Mouse (Mus musculus) natural killer cell, adult 2 months (primary cell): Measurements from ENCODE around the gene Cryba2.

Source experiments
- DNase-seq, 2 experiments: peaks; one replicate each; pipeline ENCODE4 v3.0.0; 2022; ENCODE audit warnings: low spot score in 2 of 2

The Cryba2 gene

DNA sequence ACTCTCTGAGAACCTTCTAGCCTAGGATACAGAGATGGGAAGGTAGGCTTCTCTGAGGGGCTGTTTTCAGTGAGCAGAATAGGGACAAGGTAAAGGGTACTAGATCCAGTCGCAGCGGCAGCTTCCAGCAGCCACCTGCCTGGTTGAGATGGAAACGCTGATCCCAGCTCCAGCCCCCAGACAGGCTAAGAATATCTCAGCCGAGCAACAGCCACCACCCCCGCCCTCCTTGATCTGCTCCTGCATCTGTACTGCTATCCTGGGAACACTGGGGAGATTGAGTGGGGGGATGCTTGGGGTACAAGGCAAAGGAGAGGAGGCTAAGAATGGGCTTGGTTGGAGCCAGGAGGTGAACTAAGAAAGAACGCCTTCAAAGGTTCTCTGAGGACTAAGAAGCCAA is 42.7 kb downstream of the Cryba2 start:
- no peak for DNase-seq

DNA sequence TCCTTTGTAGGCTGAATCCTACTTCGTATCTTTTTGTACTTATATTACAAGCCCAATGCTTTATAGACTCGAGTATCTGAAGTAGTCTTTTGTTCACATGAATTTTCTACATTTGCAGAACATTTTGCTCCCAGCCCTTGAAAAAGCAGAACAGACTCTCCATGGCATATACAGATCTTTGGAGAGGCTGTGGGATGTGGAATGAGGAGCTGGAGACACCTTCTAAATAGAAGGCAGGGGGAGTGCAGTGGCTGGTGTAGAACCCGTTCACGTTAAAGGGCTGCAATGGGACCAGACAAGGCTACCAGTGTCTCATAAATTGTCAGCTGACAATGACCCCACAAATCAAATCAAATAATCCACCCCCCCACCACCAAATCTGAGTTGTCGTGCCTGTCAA is 44.0 kb downstream of the Cryba2 start:
- no peak for DNase-seq

DNA sequence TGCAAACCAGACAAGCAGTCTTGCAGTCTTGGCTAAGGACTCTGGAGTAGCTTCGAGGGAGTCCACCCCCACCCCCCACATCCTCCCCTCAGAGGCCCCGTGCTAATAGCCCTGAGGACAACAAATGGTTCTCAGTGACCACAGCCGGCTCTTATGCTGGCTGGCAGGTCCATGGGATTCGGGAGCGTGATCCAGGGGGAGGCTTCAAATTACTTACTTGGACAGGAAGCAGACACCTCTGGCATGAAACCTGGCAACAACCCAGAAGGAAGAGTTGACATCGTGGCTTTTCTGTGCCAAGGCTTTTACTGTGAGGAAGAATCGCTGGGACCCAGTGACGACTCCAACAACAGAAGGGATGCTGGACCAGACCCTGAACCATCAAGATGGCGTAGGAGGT is 46.6 kb downstream of the Cryba2 start:
- DNase-seq: no peak

DNA sequence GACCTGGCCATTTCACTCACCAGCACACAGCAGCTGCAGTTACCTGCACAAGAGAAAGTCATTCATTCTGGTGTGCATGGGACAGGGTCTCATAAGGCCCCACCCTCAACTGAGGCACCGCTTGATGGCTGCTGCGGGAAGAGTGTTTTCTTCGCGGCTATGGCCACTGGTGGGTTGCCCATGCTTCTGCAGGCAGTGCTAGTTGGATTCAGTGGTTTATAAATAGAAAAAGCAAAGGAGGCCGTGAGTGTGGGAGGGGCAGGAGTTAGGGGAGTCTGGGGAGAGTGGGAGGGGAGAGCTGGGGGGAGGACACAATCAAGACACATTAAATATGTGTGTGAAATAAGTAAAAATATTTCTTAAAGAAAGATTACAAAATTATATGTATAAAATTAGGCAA is 49.9 kb downstream of the Cryba2 start:
- DNase-seq: no peak
